Mouse (Mus musculus) thymus, adult 2 months (tissue): ENCODE results near the gene Llcfc1. TPM values are rescaled to one million over a fixed set of nuclear protein-coding genes. Genes with fewer than 3 reads are reported as not detected.

Experiments
- DNase-seq: peaks from one replicate; pipeline ENCODE4 v3.0.0; 2021
- H3K27ac ChIP-seq: fragments of 200-500 bp; 2 replicates; pipeline ENCODE4 v1.5.1; 2012; ENCODE audit warnings: low read length, control low read depth; ENCODE audit not compliant: control insufficient read depth, insufficient read depth
- H3K27me3 ChIP-seq: fragments of 200-500 bp; 2 replicates; pipeline ENCODE4 v1.6.1; 2012; ENCODE audit warnings: mild to moderate bottlenecking, low read length, moderate library complexity, mixed read lengths; ENCODE audit not compliant: control insufficient read depth, insufficient read depth
- H3K36me3 ChIP-seq: fragments of 200-500 bp; 2 replicates; pipeline ENCODE4 v1.6.1; 2012; ENCODE audit warnings: mild to moderate bottlenecking, low read length, moderate library complexity; ENCODE audit not compliant: control insufficient read depth, insufficient read depth
- H3K4me1 ChIP-seq: fragments of 200-500 bp; replicated peaks from 2 replicates; pipeline ENCODE4 v1.6.1; 2012; ENCODE audit warnings: low read length; ENCODE audit not compliant: control insufficient read depth, insufficient read depth
- H3K4me3 ChIP-seq: fragments of 200-500 bp; 2 replicates; pipeline ENCODE4 v1.5.1; 2012; ENCODE audit warnings: mild to moderate bottlenecking, low read length, control low read depth, moderate library complexity; ENCODE audit not compliant: control insufficient read depth, insufficient read depth
- CTCF ChIP-seq: fragments of 200-500 bp; IDR thresholded peaks from 2 replicates; pipeline ENCODE4 v1.5.1; 2012; ENCODE audit warnings: mild to moderate bottlenecking, control low read depth, low read length, moderate library complexity, borderline replicate concordance; ENCODE audit not compliant: control insufficient read depth, poor library complexity, insufficient read depth; ENCODE audit errors: extremely low read depth
- POLR2A ChIP-seq: fragments of 200-500 bp; IDR thresholded peaks from 2 replicates; pipeline ENCODE4 v1.6.1; 2012; ENCODE audit warnings: mild to moderate bottlenecking, low read length, control low read depth, moderate library complexity; ENCODE audit not compliant: control insufficient read depth, poor library complexity, insufficient read depth; ENCODE audit errors: extremely low read depth
- WGBS: fragments of 180-500 bp; shearing (Covaris S2); methylation state at CpG from one replicate; pipeline ENCODE4 v1.1.7; 2018; 5-methylcytosine and 5-hydroxymethylcytosine counted together
- polyA plus RNA-seq: library from polyadenylated mRNA; depleted of rRNA; stranded (reverse); fragments of >200 nt; gene quantifications from 2 replicates; pipeline ENCODE4 v1.2.3, GENCODE M21; 2012; rRNA removed

Llcfc1 gene
- polyA plus RNA-seq, 1 experiment: not detected

- WGBS: 71% methylated on average over 1 of the region's 1 CpGs
- Histone ChIP-seq H3K4me1 (no peaks in the 10 kb centered on the region), H3K4me3 (no peak overlapping the region), H3K27me3 (no peaks in the 10 kb centered on the region), H3K36me3 (no peaks in the 10 kb centered on the region), H3K27ac (no peak overlapping the region)
- TF ChIP-seq POLR2A: no peak
- no peak for TF ChIP-seq CTCF
- DNase-seq: peak; percentile 43
These were observed 43.9 kb downstream of the Llcfc1 start for GRCm38 (mm10) chr6:41727989-41728609.

DNA sequence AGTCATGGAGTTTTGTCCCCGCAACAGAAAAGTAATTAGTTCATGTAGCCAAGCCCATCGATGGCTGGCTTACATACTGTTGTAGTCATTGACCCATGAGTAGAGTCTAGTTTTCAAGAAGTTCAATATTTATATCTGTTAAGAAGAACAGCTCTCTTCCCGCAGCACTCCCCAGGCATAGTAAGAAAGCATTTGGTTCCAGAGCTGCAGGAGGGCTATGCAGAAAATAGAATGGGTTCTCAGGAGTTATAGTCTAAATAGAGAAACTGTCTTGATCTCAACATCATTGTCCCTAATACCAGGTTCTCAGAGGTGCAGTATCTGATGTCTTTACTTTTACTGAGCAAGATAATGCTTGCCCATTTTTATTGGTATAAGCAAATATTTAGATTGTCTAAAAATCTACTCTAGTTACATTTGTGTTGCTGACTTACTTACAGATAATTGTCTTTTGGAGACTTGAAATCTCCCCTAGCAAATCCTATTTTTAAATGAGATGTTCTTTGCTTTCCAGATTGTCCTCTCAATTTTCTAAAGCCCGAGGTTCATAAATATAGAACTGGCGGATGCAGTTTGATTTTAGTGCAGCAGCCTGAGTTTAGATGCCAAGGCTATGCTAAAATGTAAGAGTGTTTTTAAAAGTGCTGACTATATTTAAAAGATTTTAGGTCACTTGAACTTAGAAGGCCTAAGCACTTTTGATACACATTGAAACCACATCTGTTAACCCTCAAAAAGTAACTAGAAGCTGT, 50.7 kb downstream of the Llcfc1 start:
- no peak for TF ChIP-seq POLR2A
- Histone ChIP-seq H3K36me3 (no peaks in the 10 kb centered on the region), H3K4me1 (no peaks in the 10 kb centered on the region), H3K27me3 (no peaks in the 10 kb centered on the region), H3K27ac (no peak overlapping the region), H3K4me3 (no peak overlapping the region)
- no peak for DNase-seq
- WGBS: 94% methylated on average over 5 of the region's 5 CpGs

Other genes starting within 250 kb of the Llcfc1 start
- 0.28 and 0.30 TPM in 2 replicates for gene Gm10334, start 238.3 kb upstream of the Llcfc1 start, polyA plus RNA-seq
- gene Prss1, start 225.5 kb upstream of the Llcfc1 start, polyA plus RNA-seq: 0.62 and 1.0 TPM in 2 replicates
- gene Prss2, start 162.6 kb upstream of the Llcfc1 start, polyA plus RNA-seq: 9.8 and 13.8 TPM in 2 replicates
- gene Ephb6, start 78.9 kb upstream of the Llcfc1 start, polyA plus RNA-seq: 277 and 293 TPM in 2 replicates
- gene Trpv6, start 48.0 kb upstream of the Llcfc1 start, polyA plus RNA-seq: 0.05 TPM in 2 replicates
- not detected in 2 replicates for gene Trpv5, start 3.7 kb upstream of the Llcfc1 start, polyA plus RNA-seq
- gene Kel, start 19.9 kb downstream of the Llcfc1 start, polyA plus RNA-seq: 0.52 and 1.00 TPM in 2 replicates
- gene Olfr459, start 90.7 kb downstream of the Llcfc1 start, polyA plus RNA-seq: not detected in 2 replicates
- not detected in 2 replicates for gene Pip, start 163.1 kb downstream of the Llcfc1 start, polyA plus RNA-seq
- not detected in 2 replicates for gene Sval2, start 168.6 kb downstream of the Llcfc1 start, polyA plus RNA-seq